Mouse (Mus musculus) cerebellum, adult 9-11 months (tissue): ENCODE measurements at regions not wholly inside any gene's neighbourhood (a gene's known extent, or its start where the extent isn't known, plus 50 kb on each side); places are given as distances from the start of the nearest gene placed in this dataset.
A peak's percentile ranks its signal among the peaks of the same experiment; 100 is the strongest.

Experiments used
- DNase-seq: peaks from one replicate; pipeline ENCODE4 v3.0.0; 2022

DNA sequence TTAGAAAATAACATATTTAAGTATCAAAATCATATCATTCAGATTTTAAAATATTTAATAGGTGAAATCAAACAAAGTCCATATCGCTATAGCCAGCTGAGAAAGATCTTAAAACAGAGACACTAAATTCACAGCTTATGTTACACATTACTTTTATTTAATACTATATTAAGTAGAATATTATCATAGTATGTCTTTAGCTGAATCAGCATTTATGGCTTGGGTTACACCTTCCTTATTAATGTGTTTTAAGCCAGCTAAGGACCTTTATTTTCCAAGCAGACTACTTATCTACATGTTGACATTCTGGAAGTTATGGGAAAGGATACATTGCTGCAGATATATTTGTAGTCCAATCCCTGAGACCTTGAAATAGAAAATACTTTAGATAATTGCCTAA lies 684.9 kb upstream of the Adgrl4 start:
- no peak for DNase-seq

DNA sequence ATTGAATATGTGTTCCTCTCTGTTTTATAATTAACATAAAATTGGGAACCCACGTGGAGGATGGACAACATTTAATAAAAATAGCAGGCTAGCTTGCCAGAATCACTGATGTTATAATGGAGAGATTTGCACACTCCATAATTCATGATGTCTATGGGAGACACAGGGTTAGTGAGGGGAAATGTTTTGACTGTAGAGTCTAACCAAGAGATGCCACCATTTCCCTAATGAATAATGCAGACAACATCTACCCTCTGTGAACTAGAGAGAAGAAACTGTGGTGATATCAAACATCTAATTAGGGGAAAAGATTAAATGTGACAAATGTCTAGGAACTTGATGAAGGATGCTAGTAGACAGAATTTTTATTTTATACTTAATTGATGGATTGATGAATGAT lies 677.8 kb upstream of the Adgrl4 start:
- no peak for DNase-seq

DNA sequence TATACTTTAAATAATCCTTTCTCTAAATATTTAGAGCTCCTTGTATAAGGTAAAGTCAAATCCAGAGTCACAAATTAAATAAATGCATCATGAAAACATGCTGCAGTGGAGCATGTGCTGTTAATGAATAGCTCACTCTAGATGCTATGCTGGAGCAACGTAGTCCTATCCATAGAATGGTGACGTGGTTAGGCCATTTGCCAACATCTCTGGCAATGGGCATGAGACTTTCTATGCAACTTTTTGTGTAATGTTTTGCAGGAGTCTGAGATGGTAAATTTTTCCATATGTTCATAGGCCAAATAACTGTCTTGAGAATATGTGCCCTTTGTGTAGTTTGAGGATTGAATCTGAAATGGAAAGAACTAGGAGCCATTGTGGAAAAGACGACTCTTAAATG lies 653.1 kb upstream of the Adgrl4 start:
- no peak for DNase-seq

DNA sequence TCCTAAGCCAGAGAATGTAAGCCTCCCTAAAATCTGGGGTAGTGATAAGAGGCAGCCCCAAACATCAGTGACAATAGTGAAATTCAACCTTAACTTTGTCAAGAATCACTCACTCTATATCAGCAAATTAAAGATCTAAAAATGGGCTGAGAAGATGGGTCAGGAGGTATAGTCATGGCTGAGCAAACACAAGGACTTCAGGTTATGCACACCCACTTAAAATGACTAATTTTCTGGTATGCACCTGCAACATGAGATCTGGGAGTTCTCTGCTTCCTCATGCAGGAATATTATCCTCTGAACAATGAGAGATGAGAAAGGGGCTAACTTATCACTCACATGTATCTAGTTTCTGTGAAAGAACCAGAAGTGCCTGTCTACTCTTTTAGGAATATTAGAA lies 619.9 kb upstream of the Adgrl4 start:
- no peak for DNase-seq

DNA sequence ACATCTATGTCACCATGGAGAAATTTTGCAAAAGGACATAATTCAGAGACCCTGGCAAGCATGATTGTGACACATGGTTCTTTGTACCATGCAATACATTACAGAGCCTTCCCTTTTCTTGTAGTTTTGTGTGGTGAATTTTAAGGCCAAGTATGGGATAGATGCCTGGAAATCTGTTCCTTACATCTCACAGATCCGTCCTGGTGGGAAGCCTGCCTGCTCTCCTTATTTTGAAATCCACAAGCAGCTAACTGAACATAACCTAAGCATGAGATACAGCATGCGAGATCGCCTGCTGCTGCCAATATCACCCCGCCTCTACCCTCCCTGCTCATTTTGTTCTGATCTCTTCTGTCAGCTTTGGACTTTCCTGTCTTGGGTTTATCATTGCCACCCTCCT lies 618.3 kb upstream of the Adgrl4 start:
- DNase-seq, result no peak

DNA sequence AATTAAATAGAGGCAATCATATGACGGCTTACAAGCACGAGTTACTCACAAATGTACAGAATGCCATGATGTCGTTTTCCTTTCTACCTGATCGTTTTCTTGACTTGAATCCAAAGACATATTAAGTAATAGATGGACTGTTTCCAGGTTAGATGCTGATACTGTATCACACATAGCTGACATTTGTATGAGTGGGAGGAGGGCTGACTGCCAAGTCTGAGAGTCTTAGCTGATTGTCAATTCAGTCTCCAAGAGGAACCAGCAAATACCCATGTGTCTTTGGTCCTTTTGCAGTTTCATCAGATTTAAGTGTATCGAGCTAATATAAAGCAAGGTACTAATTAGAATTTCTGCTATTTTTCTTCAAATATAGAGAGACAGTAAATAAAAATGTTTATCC lies 617.6 kb upstream of the Adgrl4 start:
- peak; percentile 8 for DNase-seq

DNA sequence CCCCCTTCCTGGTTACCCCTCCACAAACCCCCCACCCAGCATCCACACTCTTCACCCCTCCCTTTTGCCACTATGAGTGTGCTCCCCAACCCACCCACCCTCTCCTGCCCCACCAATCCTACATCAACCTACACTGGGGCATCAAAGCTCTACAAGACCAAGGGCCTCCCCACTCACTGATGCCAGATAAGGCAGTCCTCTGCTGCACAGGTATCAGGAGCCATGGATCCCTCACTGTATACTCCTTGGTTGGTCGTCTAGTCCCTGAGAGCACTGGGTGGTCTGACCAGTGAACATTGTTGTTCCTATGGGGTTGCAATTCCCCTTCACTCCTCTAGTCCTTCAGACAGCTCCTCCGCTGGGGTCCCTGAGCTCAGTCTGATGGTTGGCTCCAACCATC lies 591.7 kb upstream of the Adgrl4 start:
- DNase-seq, result no peak

DNA sequence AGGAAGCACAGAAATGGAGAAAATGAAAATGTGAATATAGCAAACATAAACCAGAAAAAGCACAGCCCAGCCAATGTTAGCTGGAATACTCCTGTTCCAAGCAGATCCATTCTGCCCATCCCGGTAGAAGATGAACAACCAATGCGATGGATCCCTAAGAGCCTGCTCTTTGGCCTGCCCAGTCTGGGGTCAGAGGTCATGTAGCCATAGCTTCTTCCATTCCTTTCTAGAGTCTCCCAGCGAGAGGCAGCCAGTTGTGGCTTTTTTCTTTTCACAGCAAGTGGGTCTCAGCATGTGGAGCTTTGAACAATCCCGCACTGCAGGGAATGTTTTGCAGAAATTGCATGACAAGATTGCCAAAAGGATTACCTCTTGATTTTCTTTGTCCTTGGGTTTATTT lies 585.6 kb upstream of the Adgrl4 start:
- DNase-seq, result no peak

DNA sequence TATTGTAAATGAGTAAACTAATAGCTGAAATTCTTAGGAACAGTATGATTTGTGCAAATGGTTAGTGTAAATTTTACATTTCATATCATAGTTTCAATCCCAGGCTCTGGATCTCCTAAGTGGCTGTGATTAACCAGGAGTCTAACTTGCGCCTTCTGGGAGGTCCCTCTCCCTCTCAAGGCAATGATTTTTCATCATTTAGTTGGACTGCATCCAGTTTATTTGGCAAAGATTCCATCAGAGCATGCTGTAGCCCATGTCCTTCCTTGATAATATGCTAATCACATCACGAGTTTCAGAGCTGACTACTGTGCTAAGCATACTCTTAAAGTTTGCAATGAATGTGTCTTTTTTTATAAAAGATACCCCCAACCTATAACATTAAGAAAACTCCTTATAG lies 541.0 kb upstream of the Adgrl4 start:
- DNase-seq, result no peak

DNA sequence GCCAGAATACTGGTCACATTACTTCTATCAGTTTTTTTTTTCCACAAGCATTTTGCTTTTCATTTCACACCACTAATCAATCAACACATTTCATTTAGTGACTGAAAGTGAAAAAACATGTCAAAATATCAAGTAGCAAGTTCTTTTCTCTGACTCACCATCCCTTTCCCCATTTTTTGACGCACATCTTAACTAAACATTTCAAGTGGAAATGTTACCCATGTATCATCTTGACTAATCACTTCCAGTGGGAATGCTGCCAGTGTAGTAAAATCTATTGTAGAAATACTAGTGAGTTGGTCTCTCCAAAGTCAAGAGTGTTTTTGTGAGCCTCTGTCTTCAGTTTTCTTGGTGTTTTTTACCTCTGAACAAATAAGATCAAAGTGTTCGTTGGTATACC lies 527.6 kb upstream of the Adgrl4 start:
- DNase-seq, result no peak

DNA sequence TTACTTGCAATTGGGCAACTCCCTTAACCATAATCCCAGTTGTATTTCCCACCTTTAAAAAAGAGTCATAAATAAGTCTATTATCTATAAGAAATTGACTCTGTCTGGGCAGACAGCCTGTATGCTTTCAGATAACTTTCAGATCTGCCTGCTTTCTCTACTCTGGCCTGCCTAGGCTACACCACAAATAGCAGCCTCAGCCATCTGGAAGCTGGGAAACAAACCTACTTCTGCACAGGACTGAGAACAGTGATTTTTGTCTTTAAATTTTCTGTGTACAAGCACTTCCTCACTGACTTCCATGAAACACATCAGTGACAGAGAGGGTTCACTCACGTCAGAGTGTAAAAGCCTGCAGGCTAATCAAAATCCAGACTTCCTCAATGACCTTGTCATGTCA lies 482.8 kb upstream of the Adgrl4 start:
- no peak for DNase-seq

DNA sequence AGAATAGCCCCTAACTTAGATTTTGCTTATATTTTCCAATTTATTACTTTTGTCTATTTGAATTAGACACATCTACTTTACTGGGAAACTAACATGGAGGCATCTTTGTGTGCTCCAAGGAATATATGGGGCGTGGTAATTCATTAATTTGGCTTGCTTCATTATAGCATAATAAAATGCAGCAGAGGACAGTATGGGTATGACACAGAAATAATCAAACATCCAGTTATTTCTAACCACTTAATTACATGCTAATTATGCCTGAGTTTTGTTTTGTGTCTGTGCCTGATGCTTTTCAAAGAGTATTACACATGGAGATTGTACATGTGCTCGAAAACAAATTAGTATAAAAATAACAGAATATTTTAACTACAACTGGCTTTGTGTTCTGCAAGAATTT lies 438.0 kb upstream of the Adgrl4 start:
- DNase-seq, result no peak

DNA sequence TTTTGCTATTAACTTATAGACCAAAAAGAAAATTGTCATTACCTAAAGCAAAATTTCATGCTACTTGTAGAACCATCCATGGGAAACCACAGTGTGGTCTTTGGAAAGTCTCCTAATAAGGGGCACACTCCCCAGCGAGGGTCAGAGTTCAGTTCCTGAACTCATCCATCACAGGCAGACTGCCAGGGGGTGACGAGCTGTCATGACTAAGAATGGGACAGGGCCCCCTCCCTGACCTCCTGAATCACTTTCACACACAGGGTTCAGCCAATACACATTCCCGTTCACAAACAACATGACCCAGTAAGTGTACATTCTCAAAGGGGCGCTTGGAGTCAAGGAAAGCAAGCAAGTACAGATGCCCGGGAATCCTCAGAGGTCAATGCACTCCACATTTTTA lies 437.5 kb upstream of the Adgrl4 start:
- DNase-seq, result no peak

DNA sequence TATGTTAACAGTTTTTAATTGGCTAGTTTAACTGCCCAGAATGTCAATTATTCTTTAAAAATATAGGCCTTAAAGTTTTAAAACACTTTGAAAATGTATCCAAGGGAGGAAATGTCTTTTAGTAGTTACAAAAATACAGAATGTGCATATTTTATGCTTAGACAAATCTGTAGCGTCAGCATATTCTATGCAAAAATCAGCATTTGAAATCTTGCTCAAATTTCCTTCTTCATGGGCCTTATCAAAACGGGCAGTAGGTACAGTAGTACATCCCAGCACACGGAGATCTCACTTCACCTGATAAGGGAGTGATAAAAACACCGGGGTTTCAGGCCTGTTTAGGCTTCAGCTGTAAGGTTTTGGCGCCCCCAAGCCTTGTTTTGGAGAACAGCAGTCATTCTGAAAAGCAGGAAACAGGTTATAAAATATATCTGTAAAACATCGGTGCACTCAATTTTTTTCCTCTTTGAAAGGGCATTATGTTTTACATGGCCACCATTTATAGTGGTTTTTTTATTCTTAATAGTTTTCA lies 435.7 kb upstream of the Adgrl4 start:
- no peak for DNase-seq

DNA sequence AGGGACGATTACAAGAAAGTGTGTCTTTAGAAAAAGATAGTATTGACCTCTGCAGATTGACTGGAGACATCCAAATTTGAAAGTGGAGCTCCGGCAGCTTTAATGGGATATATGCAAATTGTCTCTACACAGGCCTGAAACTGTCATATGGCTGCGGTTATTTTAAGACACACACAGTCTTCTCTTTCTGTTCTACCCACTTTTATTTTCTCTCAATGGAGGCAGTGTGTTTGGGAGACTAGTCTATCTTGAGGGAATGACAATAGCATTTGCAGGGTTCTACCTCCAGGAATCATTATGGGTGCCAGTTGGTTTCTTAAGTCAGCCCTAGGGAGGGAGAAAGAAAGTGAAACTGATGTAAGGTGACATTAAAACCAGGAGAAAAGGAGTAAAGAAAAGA lies 434.2 kb upstream of the Adgrl4 start:
- DNase-seq, result no peak

DNA sequence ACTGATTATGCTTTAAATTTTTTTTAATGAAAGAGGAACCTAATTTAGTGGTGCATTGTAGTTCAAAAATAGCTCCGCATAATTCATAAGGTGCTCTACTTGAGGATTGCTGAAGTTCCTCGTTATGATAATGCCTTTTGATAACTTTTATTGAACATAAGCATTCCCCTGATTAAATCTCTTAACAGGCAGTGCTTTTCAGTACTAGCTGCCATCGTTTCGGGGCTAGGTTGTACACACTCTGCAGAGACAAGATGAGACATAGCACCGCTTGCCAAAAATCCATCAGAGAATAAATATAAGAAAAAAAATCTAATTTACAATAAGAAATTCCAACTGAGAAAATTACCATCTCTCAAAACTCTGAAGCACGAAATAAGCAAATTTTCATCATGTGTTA lies 433.7 kb upstream of the Adgrl4 start:
- no peak for DNase-seq

DNA sequence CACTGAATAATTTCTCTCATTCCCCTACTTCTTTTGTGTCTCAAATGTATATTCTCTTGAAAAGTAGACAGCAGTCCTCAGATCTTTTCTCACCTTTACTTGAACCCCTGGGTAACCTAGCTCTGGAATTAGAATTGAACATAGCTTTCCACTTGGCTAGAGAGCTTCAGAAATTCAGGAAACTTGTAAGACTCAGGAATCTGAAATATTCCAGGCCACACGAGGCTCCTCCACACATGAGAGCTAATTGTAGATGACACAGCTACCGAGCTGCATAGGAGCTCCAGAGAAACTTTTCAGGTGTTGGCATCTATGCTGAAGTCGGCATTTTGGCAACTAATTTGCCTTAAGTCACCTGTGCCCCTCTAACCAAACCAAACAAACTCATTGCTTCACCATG lies 417.7 kb upstream of the Adgrl4 start:
- DNase-seq, result no peak

DNA sequence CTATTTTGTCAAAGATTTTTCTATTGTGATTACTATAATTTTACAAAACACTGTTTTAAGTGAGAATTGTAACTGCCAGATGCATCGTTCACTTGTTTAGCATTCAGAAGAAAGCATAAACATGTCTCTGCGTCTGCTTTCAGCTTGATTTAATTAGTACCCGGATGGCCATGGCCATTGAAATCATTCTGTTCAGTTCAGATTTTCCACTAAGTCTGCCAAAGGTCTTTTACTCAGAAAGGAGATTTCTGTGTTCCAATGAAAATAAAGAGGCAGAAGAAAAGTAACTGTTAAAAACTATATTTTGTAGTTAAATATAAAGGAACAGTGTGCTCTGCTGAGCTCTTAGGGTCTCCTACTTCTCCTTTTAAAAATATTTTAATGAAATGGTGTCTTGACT lies 380.2 kb upstream of the Adgrl4 start:
- no peak for DNase-seq

DNA sequence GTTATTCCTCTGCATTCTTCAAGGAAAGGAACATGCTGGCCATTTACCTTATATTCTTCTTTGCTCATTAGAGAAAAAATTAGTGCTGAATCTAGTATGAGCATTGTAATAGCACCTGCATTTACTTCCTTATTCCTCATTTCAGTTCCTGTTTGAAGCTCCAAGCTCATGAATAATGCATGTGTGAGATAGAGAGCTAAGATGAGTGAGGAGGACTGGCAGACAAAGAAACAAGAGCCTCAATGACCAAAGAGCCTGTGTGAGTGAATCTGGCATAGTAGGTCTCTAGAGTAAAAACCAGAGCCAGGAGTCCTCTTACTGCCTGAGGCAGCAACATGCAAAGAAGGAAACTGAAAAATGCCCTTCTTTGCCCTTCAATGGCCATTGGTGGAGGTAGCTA lies 365.4 kb upstream of the Adgrl4 start:
- DNase-seq, result no peak

DNA sequence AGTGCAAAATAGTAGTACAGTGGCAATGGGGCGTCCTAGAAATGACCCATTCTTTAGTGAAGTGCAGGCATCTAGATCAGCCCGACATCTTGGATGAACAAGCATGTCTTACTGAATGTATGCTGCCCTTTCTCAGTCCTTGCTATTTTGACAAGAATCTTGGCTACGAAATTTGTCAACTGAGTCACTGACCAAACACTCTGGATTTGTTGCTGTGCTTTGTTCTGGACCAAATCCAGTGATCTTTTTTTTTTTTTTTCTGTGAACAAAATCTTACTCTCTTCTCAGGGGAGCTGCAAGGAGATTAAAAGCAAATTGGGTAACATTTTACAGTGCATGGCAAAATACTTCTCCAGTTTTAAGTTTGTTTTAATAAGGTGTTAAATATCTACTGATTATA lies 320.9 kb upstream of the Adgrl4 start:
- no peak for DNase-seq

DNA sequence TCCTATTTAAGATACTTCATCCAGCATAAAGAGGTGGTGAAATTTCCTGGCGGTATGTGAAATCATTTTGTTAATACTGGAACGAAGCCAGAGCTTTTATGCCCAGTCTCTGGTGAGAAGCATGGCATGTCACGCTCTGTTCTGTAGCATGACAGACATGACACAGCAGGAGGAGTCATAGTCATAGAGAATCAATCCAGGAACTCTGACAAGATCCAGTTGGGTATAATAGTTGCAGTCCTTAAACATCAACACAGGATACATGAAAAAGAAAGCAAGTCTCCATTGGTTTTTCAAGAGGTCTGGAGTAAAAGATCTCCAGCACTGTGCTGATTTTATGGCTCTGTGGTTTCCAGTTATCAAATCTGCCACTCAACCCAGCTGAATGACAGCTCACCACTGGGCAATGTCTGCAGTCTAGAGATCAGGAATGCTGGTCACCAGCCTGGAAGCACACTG lies 320.1 kb upstream of the Adgrl4 start:
- DNase-seq, result no peak

DNA sequence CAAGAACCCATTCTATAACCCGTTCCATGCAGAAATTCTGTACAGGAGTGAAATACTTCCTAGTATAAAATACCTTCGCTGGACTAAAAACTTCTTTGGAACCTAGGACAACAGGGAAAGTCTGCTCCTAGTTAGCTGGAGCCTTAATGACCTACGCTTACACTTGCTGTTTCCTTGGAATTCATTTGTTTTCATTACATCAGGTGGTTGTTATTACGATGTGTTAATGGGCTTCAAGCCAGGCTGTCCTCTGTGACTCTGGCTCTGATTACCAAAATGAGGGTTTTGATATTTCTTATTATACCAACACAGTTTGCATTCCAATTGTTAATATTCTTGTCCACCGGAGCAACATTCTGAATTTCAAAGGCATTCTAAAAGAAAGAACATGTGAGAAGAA lies 313.6 kb upstream of the Adgrl4 start:
- DNase-seq, result no peak

DNA sequence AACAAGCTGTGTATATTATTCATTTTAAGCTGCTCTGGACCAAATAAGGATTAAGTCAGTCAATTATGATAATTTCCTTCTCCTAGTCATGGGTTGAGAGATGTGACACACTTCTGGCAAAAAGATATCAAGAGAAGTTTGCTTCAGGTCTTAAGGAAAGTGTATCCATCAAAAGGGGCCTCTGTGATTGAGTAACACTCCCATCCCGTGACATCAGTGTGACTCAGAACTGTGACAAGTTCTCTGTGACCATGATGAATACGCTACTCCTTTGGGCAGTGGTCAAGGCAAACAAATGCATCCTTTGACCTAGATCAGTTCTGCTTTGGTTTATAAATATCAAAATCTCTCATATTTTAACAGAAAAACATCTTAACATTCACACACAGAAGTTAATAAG lies 290.8 kb upstream of the Adgrl4 start:
- DNase-seq, result no peak

DNA sequence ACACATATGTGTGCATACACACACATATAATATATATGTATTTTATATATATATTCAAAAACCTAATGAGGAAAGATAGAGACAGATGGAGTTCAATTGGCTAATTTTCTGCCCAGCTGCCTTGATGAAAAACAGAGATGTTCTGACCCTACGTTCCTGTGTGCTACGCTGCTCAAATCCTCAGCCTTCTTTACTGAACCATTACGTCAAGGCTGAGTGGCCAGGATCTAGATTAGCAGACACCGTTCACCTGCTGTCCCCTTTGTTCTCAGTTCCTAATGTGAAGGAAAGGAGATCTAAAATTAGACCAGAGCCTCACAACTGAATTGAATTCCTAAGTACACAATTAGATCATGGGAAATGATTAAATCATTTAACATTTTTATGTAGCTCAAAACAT lies 284.3 kb upstream of the Adgrl4 start:
- DNase-seq, result no peak

DNA sequence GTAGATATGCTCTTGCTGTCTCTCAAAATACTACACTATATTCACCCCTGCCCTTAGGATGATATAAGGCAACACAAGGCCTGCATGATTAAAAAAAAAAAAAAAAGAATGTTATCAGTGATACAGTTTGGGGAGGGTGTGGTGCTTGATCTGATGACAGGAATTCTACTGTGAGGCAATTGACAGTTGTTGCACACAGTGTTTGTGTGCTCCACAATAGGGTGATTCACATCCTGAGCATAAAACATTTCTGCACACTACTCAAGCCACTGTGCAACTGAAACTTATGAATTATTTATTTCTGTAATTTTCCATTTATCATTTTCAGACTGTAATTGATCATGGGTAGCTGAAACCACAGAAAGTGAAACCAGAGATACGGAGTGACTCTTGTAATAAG lies 277.2 kb upstream of the Adgrl4 start:
- no peak for DNase-seq

DNA sequence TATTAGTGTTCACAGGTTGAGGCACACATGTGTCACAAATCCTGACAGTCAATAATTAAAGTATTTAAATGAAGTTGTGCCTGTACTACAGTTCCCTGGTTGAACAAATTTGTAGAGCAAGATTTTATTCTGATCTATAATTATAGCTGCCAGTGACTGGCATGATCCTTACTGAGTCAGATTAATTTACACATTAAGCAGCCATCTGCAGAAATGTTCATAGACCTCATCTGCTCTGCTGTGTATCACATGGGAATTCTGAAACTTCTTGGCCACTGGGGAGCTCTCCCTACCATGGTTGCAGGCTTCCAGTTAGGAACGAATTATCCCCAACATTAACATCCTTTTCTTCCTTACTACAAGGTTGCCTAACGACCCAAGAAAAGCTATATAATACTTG lies 255.6 kb upstream of the Adgrl4 start:
- DNase-seq, result no peak
